Mouse (Mus musculus) monocyte, adult 5-6 weeks (primary cell): ENCODE data around the gene Serpina3j. TPM values are rescaled to one million over a fixed set of nuclear protein-coding genes. Genes with fewer than 3 reads are reported as not detected.
"Not testable (repeated sequence)": the region's sequence is repeated elsewhere in the genome, so short reads cannot be mapped to it uniquely, and the experiment has no call there.

ENCODE experiments used
- ATAC-seq: fragments of 153-309, 156-312 bp; replicated peaks from 2 replicates; pipeline ENCODE4 v1.8.0; 2017; ENCODE audit warnings: mild to moderate bottlenecking; ENCODE audit not compliant: low TSS enrichment, insufficient number of reproducible peaks, severe bottlenecking, poor library complexity, low FRiP score
- total RNA-seq: library from RNA; stranded (forward); fragments of 200-1000, 200-491, 200-594 nt; gene quantifications from 3 replicates; pipeline ENCODE4 v1.2.3, GENCODE M21; 2017

Gene Serpina3j
- total RNA-seq = not detected in 3 replicates

- ATAC-seq = no peak
These were observed at the start of gene Serpina3j for GRCm38 (mm10) chr12:104314253-104314652. Serpina3j (plus strand) TSS chr12:104314553.

- ATAC-seq = no peak
These were observed 48.0 kb upstream of the Serpina3j start for GRCm38 (mm10) chr12:104266374-104266773.

GRCm38 (mm10) chr12:104278216-104279055, 35.9 kb upstream of the Serpina3j start:
- ATAC-seq = no peak

- ATAC-seq = no peak
These were observed 35.3 kb upstream of the Serpina3j start for GRCm38 (mm10) chr12:104279056-104279435.

- no peak for ATAC-seq
These were observed 31.0 kb upstream of the Serpina3j start for GRCm38 (mm10) chr12:104283380-104283779.

GRCm38 (mm10) chr12:104288336-104288735, 26.0 kb upstream of the Serpina3j start:
- ATAC-seq = no peak

- ATAC-seq = no peak
These were observed 24.5 kb upstream of the Serpina3j start for GRCm38 (mm10) chr12:104289872-104290271.

GRCm38 (mm10) chr12:104293963-104294362, 20.4 kb upstream of the Serpina3j start:
- ATAC-seq = no peak

- no peak for ATAC-seq
These were observed 16.3 kb upstream of the Serpina3j start for GRCm38 (mm10) chr12:104298049-104298448.

GRCm38 (mm10) chr12:104305991-104306390, 8.4 kb upstream of the Serpina3j start:
- ATAC-seq = no peak

GRCm38 (mm10) chr12:104322454-104322853, 8.1 kb downstream of the Serpina3j start:
- ATAC-seq = no peak

- ATAC-seq = no peak
These were observed 17.3 kb downstream of the Serpina3j start for GRCm38 (mm10) chr12:104331701-104332100.

- not testable (repeated sequence) for ATAC-seq
These were observed 22.5 kb downstream of the Serpina3j start for GRCm38 (mm10) chr12:104336873-104337272.

GRCm38 (mm10) chr12:104338226-104338625, 23.9 kb downstream of the Serpina3j start, which contains the start of the genes Serpina3k and Serpina3m:
Serpina3k (plus strand) TSS chr12:104338486.
Serpina3m (plus strand) TSS chr12:104338486.
- ATAC-seq = not testable (repeated sequence)

GRCm38 (mm10) chr12:104338705-104339104, 24.4 kb downstream of the Serpina3j start:
- ATAC-seq = no peak

GRCm38 (mm10) chr12:104342489-104342888, 28.1 kb downstream of the Serpina3j start:
- not testable (repeated sequence) for ATAC-seq

GRCm38 (mm10) chr12:104345181-104345580, 30.8 kb downstream of the Serpina3j start:
- ATAC-seq = no peak

GRCm38 (mm10) chr12:104345707-104346106, 31.4 kb downstream of the Serpina3j start:
- ATAC-seq = no peak

- ATAC-seq = no peak
These were observed 32.7 kb downstream of the Serpina3j start for GRCm38 (mm10) chr12:104347091-104347490.

GRCm38 (mm10) chr12:104351812-104352211, 37.5 kb downstream of the Serpina3j start:
- not testable (repeated sequence) for ATAC-seq
